Mouse (Mus musculus) forebrain, embryonic 13.5 days (tissue): ENCODE measurements at regions not wholly inside any gene's neighbourhood (a gene's known extent, or its start where the extent isn't known, plus 50 kb on each side); places are given as distances from the start of the nearest gene placed in this dataset.

Source experiments
- ATAC-seq: fragments of 200-750 bp; cut with Nextera tagmentation; 2 replicates; pipeline ENCODE4 v1.8.0; 2017
- H3K27ac ChIP-seq: fragments of 300-500 bp; sonication (generic); 2 replicates; pipeline ENCODE4 v1.5.1; 2015; ENCODE audit warnings: inconsistent platforms, mild to moderate bottlenecking, moderate library complexity
- H3K27me3 ChIP-seq: fragments of 300-500 bp; sonication (generic); 2 replicates; pipeline ENCODE4 v1.6.1; 2015; ENCODE audit warnings: mild to moderate bottlenecking, inconsistent platforms
- H3K36me3 ChIP-seq: fragments of 300-500 bp; sonication (generic); 2 replicates; pipeline ENCODE4 v1.6.1; 2015; ENCODE audit warnings: mild to moderate bottlenecking, inconsistent platforms; ENCODE audit not compliant: poor library complexity, severe bottlenecking
- H3K4me1 ChIP-seq: fragments of 300-500 bp; sonication (generic); 2 replicates; pipeline ENCODE4 v1.6.1; 2015; ENCODE audit warnings: inconsistent platforms
- H3K4me2 ChIP-seq: fragments of 300-500 bp; sonication (generic); 2 replicates; pipeline ENCODE4 v1.6.1; 2015; ENCODE audit warnings: inconsistent platforms, mild to moderate bottlenecking, moderate library complexity
- H3K4me3 ChIP-seq: fragments of 300-500 bp; sonication (generic); 2 replicates; pipeline ENCODE4 v1.5.1; 2015; ENCODE audit warnings: mild to moderate bottlenecking, inconsistent platforms
- H3K9ac ChIP-seq: fragments of 300-500 bp; sonication (generic); 2 replicates; pipeline ENCODE4 v1.6.1; 2015; ENCODE audit warnings: mild to moderate bottlenecking, inconsistent platforms
- H3K9me3 ChIP-seq: fragments of 300-500 bp; sonication (generic); replicated peaks from 2 replicates; pipeline ENCODE4 v1.6.1; 2016; ENCODE audit warnings: inconsistent platforms
- WGBS: fragments of 180-500 bp; shearing (Covaris S2); methylation state at CpG from one replicate; pipeline ENCODE4 v1.1.7; 2015; 5-methylcytosine and 5-hydroxymethylcytosine counted together

GRCm38 (mm10) chr13:82372612-82373011, 589.7 kb downstream of the Cetn3 start:
- H3K27me3 ChIP-seq, result no peaks in the 10 kb centered on the region
- no peaks in the 10 kb centered on the region for H3K36me3 ChIP-seq
- peak; percentile 86; the same call in 1 of the 2 replicates for ATAC-seq
- no peak overlapping the region for H3K9ac ChIP-seq
- H3K4me3 ChIP-seq, result no peak overlapping the region
- WGBS, result 68% methylated on average over 4 of the region's 4 CpGs
- no peak overlapping the region for H3K4me2 ChIP-seq
- no peaks in the 10 kb centered on the region for H3K4me1 ChIP-seq
- no peaks in the 10 kb centered on the region for H3K9me3 ChIP-seq
- H3K27ac ChIP-seq, result no peak overlapping the region

GRCm38 (mm10) chr13:82392908-82393307, 610.0 kb downstream of the Cetn3 start:
- Histone ChIP-seq H3K27ac (no peak overlapping the region), H3K9ac (no peak overlapping the region), H3K27me3 (no peaks in the 10 kb centered on the region), H3K9me3 (no peaks in the 10 kb centered on the region), H3K4me1 (no peaks in the 10 kb centered on the region), H3K4me2 (no peak overlapping the region), H3K4me3 (no peak overlapping the region), H3K36me3 (no peaks in the 10 kb centered on the region)
- no peak; the same call in 1 of the 2 replicates for ATAC-seq

DNA sequence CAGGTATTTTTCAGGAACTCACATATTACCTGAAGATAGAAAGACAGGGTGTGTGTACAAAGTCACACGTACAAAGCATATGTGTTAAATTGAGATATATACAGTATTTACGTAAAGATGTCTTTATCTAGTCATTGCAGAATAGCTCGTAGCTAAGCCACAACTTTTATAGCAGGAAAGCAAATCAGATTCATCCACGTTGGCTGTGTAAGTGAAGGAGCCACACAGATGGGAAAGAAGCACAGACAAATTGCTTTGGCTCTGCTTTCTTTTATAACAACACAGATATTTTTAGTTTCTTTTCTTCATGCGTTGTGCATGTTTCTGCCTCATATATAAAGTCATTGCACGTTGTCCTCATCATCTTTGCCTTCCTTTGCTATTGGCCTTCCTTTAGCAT, 610.6 kb downstream of the Cetn3 start:
- Histone ChIP-seq H3K4me2 (no peak overlapping the region), H3K4me3 (no peak overlapping the region), H3K27me3 (no peaks in the 10 kb centered on the region), H3K9ac (no peak overlapping the region), H3K4me1 (no peaks in the 10 kb centered on the region), H3K36me3 (no peaks in the 10 kb centered on the region), H3K27ac (no peak overlapping the region), H3K9me3 (no peaks in the 10 kb centered on the region)
- ATAC-seq, result no peak; the same call in 1 of the 2 replicates
- 86% methylated on average over 6 of the region's 6 CpGs for WGBS

DNA sequence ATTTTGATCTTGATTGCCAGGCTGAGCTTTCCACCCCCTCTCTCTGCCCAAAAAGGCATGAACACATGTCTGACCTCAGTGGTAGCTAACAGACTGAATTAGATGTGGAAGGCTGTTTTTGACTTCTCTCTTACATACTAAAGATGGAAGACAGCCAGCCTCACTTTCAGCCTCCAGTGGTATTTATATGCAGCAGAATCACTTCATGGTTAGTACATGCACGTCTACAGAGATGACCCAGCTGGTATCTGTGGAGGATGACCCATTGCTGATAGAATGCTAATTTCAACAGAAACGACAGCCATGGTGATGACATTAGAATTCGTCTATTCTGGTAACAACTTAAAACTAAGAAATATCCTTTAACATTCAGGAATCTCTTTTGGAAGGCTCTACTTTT, 630.8 kb downstream of the Cetn3 start:
- 90% methylated on average over 3 of the region's 3 CpGs for WGBS
- no peak overlapping the region for H3K4me2 ChIP-seq
- H3K9me3 ChIP-seq, result no peaks in the 10 kb centered on the region
- H3K27me3 ChIP-seq, result no peaks in the 10 kb centered on the region
- H3K9ac ChIP-seq, result no peak overlapping the region
- H3K27ac ChIP-seq, result no peak overlapping the region
- H3K4me3 ChIP-seq, result no peak overlapping the region
- ATAC-seq, result no peak
- H3K4me1 ChIP-seq, result no peaks in the 10 kb centered on the region
- no peaks in the 10 kb centered on the region for H3K36me3 ChIP-seq

DNA sequence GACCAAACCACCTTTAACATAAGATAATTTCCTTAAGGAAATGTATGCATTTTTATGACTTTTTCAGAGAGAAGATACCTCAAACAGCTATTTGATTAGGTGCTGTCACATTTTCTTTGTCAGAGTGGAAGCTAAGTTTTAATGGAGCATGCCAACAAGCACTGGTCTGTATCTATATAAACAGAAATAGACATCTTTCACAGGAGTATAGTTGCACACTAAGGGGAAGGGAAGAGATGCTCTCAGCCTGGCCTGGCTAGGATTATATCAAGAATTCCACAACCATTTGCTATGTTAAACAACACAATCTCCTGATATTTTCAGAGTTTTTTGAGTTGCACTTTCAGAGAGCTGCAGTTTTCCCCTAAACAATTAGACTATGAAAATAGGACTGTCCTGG, 638.1 kb downstream of the Cetn3 start:
- no peak for ATAC-seq
- Histone ChIP-seq H3K9ac (no peak overlapping the region), H3K9me3 (no peaks in the 10 kb centered on the region), H3K27ac (no peak overlapping the region), H3K4me3 (no peak overlapping the region), H3K4me1 (peaks cover 14% of the 10 kb centered on the region), H3K36me3 (no peaks in the 10 kb centered on the region), H3K27me3 (no peaks in the 10 kb centered on the region), H3K4me2 (no peak overlapping the region)

- WGBS, result 52% methylated on average over 5 of the region's 5 CpGs
- Histone ChIP-seq H3K36me3 (no peaks in the 10 kb centered on the region), H3K4me2 (no peak overlapping the region), H3K4me1 (peaks cover 14% of the 10 kb centered on the region), H3K9ac (no peak overlapping the region), H3K27ac (no peak overlapping the region), H3K9me3 (no peaks in the 10 kb centered on the region), H3K4me3 (no peak overlapping the region), H3K27me3 (no peaks in the 10 kb centered on the region)
- ATAC-seq, result peak; percentile 60
Observed at GRCm38 (mm10) chr13:82423911-82424654, 641.2 kb downstream of the Cetn3 start.

GRCm38 (mm10) chr13:82424732-82425341, 642.0 kb downstream of the Cetn3 start:
- ATAC-seq, result peak; percentile 73
- H3K9me3 ChIP-seq, result no peaks in the 10 kb centered on the region
- peaks cover 14% of the 10 kb centered on the region for H3K4me1 ChIP-seq
- H3K36me3 ChIP-seq, result no peaks in the 10 kb centered on the region
- H3K27me3 ChIP-seq, result no peaks in the 10 kb centered on the region
- no peak overlapping the region for H3K4me3 ChIP-seq
- 49% methylated on average over 10 of the region's 10 CpGs for WGBS
- no peak overlapping the region for H3K27ac ChIP-seq
- H3K9ac ChIP-seq, result no peak overlapping the region
- H3K4me2 ChIP-seq, result no peak overlapping the region

GRCm38 (mm10) chr13:82432411-82432810, 649.5 kb downstream of the Cetn3 start:
- Histone ChIP-seq H3K27me3 (no peaks in the 10 kb centered on the region), H3K4me1 (no peaks in the 10 kb centered on the region), H3K9me3 (no peaks in the 10 kb centered on the region), H3K36me3 (no peaks in the 10 kb centered on the region), H3K9ac (no peak overlapping the region), H3K4me3 (no peak overlapping the region), H3K27ac (no peak overlapping the region), H3K4me2 (no peak overlapping the region)
- no peak for ATAC-seq
- WGBS, result 72% methylated on average over 2 of the region's 2 CpGs

DNA sequence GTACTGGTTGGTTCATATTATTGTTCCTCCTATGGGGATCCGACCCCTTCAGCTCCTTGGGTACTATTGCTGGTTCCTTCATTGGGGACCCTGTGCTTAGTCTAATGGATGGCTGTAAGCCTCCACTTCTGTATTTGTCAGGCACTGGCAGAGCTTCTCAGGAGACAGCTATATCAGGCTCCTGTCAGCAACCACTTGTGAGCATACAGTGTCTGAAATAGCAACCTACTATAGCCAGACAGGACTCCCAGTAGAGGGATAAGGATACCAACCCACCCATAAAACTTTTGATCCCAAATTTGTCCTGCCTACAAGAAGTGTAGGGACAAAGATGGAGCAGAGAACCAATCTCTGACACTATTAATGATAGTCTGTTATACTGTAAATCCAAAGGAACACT, 656.4 kb downstream of the Cetn3 start:
- no peaks in the 10 kb centered on the region for H3K27me3 ChIP-seq
- H3K9me3 ChIP-seq, result no peaks in the 10 kb centered on the region
- no peak overlapping the region for H3K4me3 ChIP-seq
- H3K4me2 ChIP-seq, result no peak overlapping the region
- H3K27ac ChIP-seq, result no peak overlapping the region
- ATAC-seq, result no peak
- H3K9ac ChIP-seq, result no peak overlapping the region
- 100% methylated on average over 1 of the region's 1 CpGs for WGBS
- H3K36me3 ChIP-seq, result no peaks in the 10 kb centered on the region
- no peaks in the 10 kb centered on the region for H3K4me1 ChIP-seq

DNA sequence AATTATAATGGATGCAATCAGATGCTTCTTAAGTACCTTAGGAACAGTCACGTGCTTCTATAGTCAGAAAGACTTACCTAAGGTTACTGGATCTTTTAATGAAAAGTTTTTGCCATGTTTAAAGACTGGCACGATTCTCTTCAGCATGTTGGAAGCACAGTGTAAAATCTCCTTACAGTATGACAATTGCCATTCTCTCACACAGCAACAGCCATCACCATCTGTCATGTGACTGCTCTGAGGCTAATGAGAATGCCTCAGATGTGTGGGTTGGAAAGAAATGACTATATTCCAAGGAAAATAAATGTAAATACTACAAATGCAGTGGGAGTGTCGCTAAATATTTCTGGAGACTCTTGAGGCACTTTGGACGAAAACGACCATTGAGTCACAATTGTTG, 670.8 kb downstream of the Cetn3 start:
- Histone ChIP-seq H3K27me3 (no peaks in the 10 kb centered on the region), H3K27ac (no peak overlapping the region), H3K4me2 (no peak overlapping the region), H3K4me3 (no peak overlapping the region), H3K9ac (no peak overlapping the region), H3K9me3 (no peaks in the 10 kb centered on the region), H3K36me3 (no peaks in the 10 kb centered on the region), H3K4me1 (no peaks in the 10 kb centered on the region)
- 74% methylated on average over 5 of the region's 5 CpGs for WGBS
- peak; percentile 66; the same call in 1 of the 2 replicates for ATAC-seq

GRCm38 (mm10) chr13:82483265-82483929, 700.5 kb downstream of the Cetn3 start:
- H3K27ac ChIP-seq, result no peak overlapping the region
- WGBS, result 83% methylated on average over 7 of the region's 7 CpGs

DNA sequence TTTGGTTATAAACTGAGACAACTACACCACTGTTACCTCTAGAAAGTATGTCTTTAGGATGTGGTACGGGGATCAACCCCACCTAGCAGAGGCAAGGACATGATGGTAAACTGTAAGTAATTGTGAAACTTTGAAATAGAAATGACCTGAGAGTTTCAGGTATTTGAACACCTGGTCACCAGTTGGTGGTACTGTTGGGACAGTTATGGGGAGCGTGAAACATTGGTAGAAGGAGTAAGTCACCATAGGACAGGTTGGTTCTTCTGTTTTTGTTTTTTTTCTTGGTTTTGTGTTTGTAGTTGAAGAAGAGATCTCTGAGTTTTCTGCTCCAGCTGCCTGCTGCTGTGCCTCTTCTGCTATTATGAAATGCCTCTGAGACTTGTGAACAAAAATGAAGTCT, 713.7 kb downstream of the Cetn3 start:
- Histone ChIP-seq H3K4me1 (no peaks in the 10 kb centered on the region), H3K27ac (no peak overlapping the region), H3K4me2 (no peak overlapping the region), H3K9me3 (no peaks in the 10 kb centered on the region), H3K4me3 (no peak overlapping the region), H3K36me3 (no peaks in the 10 kb centered on the region), H3K9ac (no peak overlapping the region), H3K27me3 (no peaks in the 10 kb centered on the region)
- 95% methylated on average over 2 of the region's 2 CpGs for WGBS
- no peak for ATAC-seq

More at GRCm38 (mm10) chr13:82483265-82483929, 700.5 kb downstream of the Cetn3 start:
- Histone ChIP-seq H3K27me3 (no peaks in the 10 kb centered on the region), H3K9me3 (no peaks in the 10 kb centered on the region), H3K36me3 (no peaks in the 10 kb centered on the region), H3K4me2 (no peak overlapping the region), H3K4me1 (no peaks in the 10 kb centered on the region), H3K4me3 (no peak overlapping the region), H3K9ac (no peak overlapping the region)
- ATAC-seq, result no peak
